ENCODE assay signal across 16 mouse cellular contexts in the genomic region with DNA sequence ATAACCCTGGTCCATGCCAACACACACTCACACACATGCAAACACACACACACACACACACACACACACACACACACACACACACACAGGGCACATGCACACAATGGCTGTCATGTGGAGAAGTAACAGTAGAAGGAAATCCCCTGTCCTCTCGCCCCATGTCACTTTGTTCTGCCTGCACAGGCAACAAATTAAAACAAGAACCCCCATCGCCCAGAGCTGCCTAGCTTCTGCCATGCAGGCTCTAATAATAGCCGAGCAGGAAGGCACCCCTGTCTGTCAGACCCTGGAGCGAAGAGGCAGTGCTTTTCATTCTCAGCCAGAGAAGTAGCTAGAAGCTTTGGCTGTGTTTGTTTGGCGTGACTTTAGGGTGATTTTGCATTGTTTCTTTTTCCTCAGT.
DNase-seq lines count a peak whose midpoint lies in the region; ATAC-seq and TF ChIP-seq lines count a peak whose summit lies in the region.
"Had no signal": no experiment of that assay in that cellular context is flagged by ENCODE, and none has a peak within 500 bp of the region (broad histone marks: within the 10 kb centered on the region; RNA-seq: fewer than 3 reads in every experiment).

No protein-coding gene starts in this region.

- no peak overlapping the region for H3K9ac ChIP-seq in embryonic facial prominence, embryonic 13.5 days
- H3K9ac ChIP-seq: heart, embryonic 12.5 days; liver, embryonic 13.5 days had no signal

- peak; percentile 10 for DNase-seq in layer of hippocampus, adult 9-11 months
- DNase-seq in layer of hippocampus, adult 9-10 months (ENCODE audit: low spot score): no peak
- peak; percentile 27 for DNase-seq in embryo, embryonic 10.5 days (ENCODE audit: low spot score)
- no peak for DNase-seq in limb, embryonic 10.5 days (ENCODE audit: low spot score)
- DNase-seq in ovary, postnatal 14 days (ENCODE audit: low spot score): no peak
- DNase-seq in lung, adult 2 months: no peak
- DNase-seq: adrenal gland, postnatal 36 days; gastrocnemius, postnatal 10 days; kidney, adult 8-10 months; liver, embryonic 13.5 days; lung, postnatal 10 days; thymus, postnatal 14 days had no signal

- no peaks in the 10 kb centered on the region for H3K36me3 ChIP-seq in embryonic facial prominence, embryonic 13.5 days
- H3K36me3 ChIP-seq in limb, embryonic 10.5 days: no peaks in the 10 kb centered on the region
- H3K36me3 ChIP-seq: heart, embryonic 12.5 days; liver, embryonic 13.5 days had no signal

- peak overlapping the region; percentile 18; the same call in 1 of the 2 replicates for H3K27ac ChIP-seq in embryonic facial prominence, embryonic 13.5 days
- peak overlapping the region; percentile 53; the same call in 1 of the 2 replicates for H3K27ac ChIP-seq in limb, embryonic 10.5 days
- H3K27ac ChIP-seq: liver, embryonic 13.5 days had no signal

- no peaks in the 10 kb centered on the region for H3K27me3 ChIP-seq in embryonic facial prominence, embryonic 13.5 days
- H3K27me3 ChIP-seq in limb, embryonic 10.5 days (ENCODE audit: low read depth, poor library complexity, severe bottlenecking): no peaks in the 10 kb centered on the region
- H3K27me3 ChIP-seq: heart, embryonic 12.5 days; liver, embryonic 13.5 days had no signal

- no peak for TF ChIP-seq CTCF in lung, adult 2 months (IDR thresholded peaks at IDR 0.05; ENCODE audit: insufficient read depth, low read length)

- 13% methylated on average over 5 of the region's 5 CpGs for WGBS in embryonic facial prominence, embryonic 13.5 days
- WGBS in limb, embryonic 10.5 days: 38% methylated on average over 5 of the region's 5 CpGs
- 47% methylated on average over 5 of the region's 5 CpGs for WGBS in lung, adult 2 months

- H3K9me3 ChIP-seq in embryonic facial prominence, embryonic 13.5 days: no peaks in the 10 kb centered on the region
- no peaks in the 10 kb centered on the region for H3K9me3 ChIP-seq in limb, embryonic 10.5 days (replicated peaks)
- H3K9me3 ChIP-seq: heart, embryonic 12.5 days; liver, embryonic 13.5 days had no signal

- TF ChIP-seq POLR2A in lung, adult 2 months (IDR thresholded peaks at IDR 0.05; ENCODE audit: borderline replicate concordance, extremely low read depth, low read depth, low read length): no peak

- H3K4me2 ChIP-seq in embryonic facial prominence, embryonic 13.5 days: no peak overlapping the region
- H3K4me2 ChIP-seq: heart, embryonic 12.5 days; liver, embryonic 13.5 days had no signal

- no peak for ATAC-seq in embryonic facial prominence, embryonic 13.5 days (ENCODE audit: insufficient number of reproducible peaks, insufficient read depth, low FRiP score, low TSS enrichment, low read depth)
- ATAC-seq in megakaryocyte progenitor cell, adult 5-6 weeks (replicated peaks; ENCODE audit: poor library complexity): no peak
- ATAC-seq: CD4-positive, CD25-positive, alpha-beta regulatory T cell, adult 4 months had no signal

- H3K4me1 ChIP-seq in embryonic facial prominence, embryonic 13.5 days: peaks cover 16% of the 10 kb centered on the region
- peaks cover 14% of the 10 kb centered on the region for H3K4me1 ChIP-seq in limb, embryonic 10.5 days
- no peaks in the 10 kb centered on the region for H3K4me1 ChIP-seq in lung, adult 2 months (ENCODE audit: control insufficient read depth, insufficient read depth, low read length)
- H3K4me1 ChIP-seq: liver, embryonic 13.5 days had no signal

- H3K4me3 ChIP-seq in embryonic facial prominence, embryonic 13.5 days: no peak overlapping the region
- H3K4me3 ChIP-seq in limb, embryonic 10.5 days: no peak overlapping the region
- no peak overlapping the region for H3K4me3 ChIP-seq in lung, adult 2 months (replicated peaks; ENCODE audit: extremely low read depth, low read depth, low read length)
- H3K4me3 ChIP-seq: heart, embryonic 12.5 days; liver, embryonic 13.5 days had no signal

Comparison
In these comparisons a context has a peak if more than half of its experiments do, and no peak if none do; other contexts are left out.
1. DNase-seq: peak in layer of hippocampus, adult 9-11 months (single experiment) and embryo, embryonic 10.5 days (single experiment); none in layer of hippocampus, adult 9-10 months (single experiment), limb, embryonic 10.5 days (single experiment), ovary, postnatal 14 days (single experiment) and lung, adult 2 months (single experiment).